8 mouse cellular contexts compared by ENCODE assay signal in genomic region chr2:145862206-145862817, GRCm38 (mm10). TPM values are rescaled to one million over a fixed set of nuclear protein-coding genes. Genes with fewer than 3 reads are reported as not detected.
A peak's percentile ranks its signal among the peaks of the same experiment; 100 is the strongest.
DNase-seq lines count a peak whose midpoint lies in the region; ATAC-seq lines count a peak whose summit lies in the region.

No protein-coding gene starts in this region.

- peak; percentile 57; the same call in 1 of the 2 replicates for ATAC-seq in forebrain, embryonic 11.5 days (replicated peaks; ENCODE audit: low FRiP score)
- peak; percentile 46 for ATAC-seq in intestine, embryonic 15.5 days
- ATAC-seq in lung, embryonic 16.5 days (ENCODE audit: low read depth) = peak; percentile 18; the same call in 1 of the 2 replicates
- no peak for ATAC-seq in granulocyte monocyte progenitor cell, adult 5-6 weeks (replicated peaks; ENCODE audit: poor library complexity, severe bottlenecking)

- H3K9me3 ChIP-seq in forebrain, embryonic 11.5 days (ENCODE audit: control insufficient read depth, low read length) = no peaks in the 10 kb centered on the region
- H3K9me3 ChIP-seq in intestine, embryonic 15.5 days = no peaks in the 10 kb centered on the region
- H3K9me3 ChIP-seq in lung, embryonic 16.5 days (ENCODE audit: control insufficient read depth, low read length) = peaks cover 4% of the 10 kb centered on the region; the same call in 1 of the 2 replicates

- H3K4me1 ChIP-seq in forebrain, embryonic 11.5 days (replicated peaks; ENCODE audit: control insufficient read depth, insufficient read depth, low read length) = peaks cover 9% of the 10 kb centered on the region; the same call in 1 of the 2 replicates
- H3K4me1 ChIP-seq in intestine, embryonic 15.5 days (replicated peaks) = peaks cover 32% of the 10 kb centered on the region
- peaks cover 38% of the 10 kb centered on the region for H3K4me1 ChIP-seq in lung, embryonic 16.5 days (replicated peaks; ENCODE audit: control insufficient read depth, insufficient read depth, low read length)

- peak overlapping the region; percentile 51; the same call in 1 of the 2 replicates for H3K27ac ChIP-seq in forebrain, embryonic 11.5 days (ENCODE audit: low read depth, low read length)
- H3K27ac ChIP-seq in intestine, embryonic 15.5 days = peak overlapping the region; percentile 79
- H3K27ac ChIP-seq in lung, embryonic 16.5 days (ENCODE audit: low read length) = peak overlapping the region; percentile 97

- peak; percentile 95 for DNase-seq in heart, adult 11 months
- DNase-seq in heart, adult 8-10 months (ENCODE audit: low spot score) = no peak
- no peak for DNase-seq in forebrain, embryonic 11.5 days (ENCODE audit: low spot score)
- no peak for DNase-seq in cerebellum, postnatal 14 days
- DNase-seq in cerebellum, adult 9-10 months = no peak

- H3K4me2 ChIP-seq in forebrain, embryonic 11.5 days (ENCODE audit: low read depth, low read length, severe bottlenecking) = peak overlapping the region; percentile 34
- peak overlapping the region; percentile 73 for H3K4me2 ChIP-seq in intestine, embryonic 15.5 days (replicated peaks)
- peak overlapping the region; percentile 73 for H3K4me2 ChIP-seq in lung, embryonic 16.5 days (ENCODE audit: low read depth, low read length)

- H3K27me3 ChIP-seq in forebrain, embryonic 11.5 days (ENCODE audit: control insufficient read depth, insufficient read depth, low read length) = no peaks in the 10 kb centered on the region
- H3K27me3 ChIP-seq in intestine, embryonic 15.5 days (replicated peaks) = no peaks in the 10 kb centered on the region
- no peaks in the 10 kb centered on the region for H3K27me3 ChIP-seq in lung, embryonic 16.5 days (ENCODE audit: control insufficient read depth, insufficient read depth, low read depth, low read length)

- WGBS in forebrain, embryonic 11.5 days = 34% methylated on average over 10 of the region's 10 CpGs
- WGBS in intestine, embryonic 15.5 days = 35% methylated on average over 10 of the region's 10 CpGs
- 27% methylated on average over 10 of the region's 10 CpGs for WGBS in lung, embryonic 16.5 days

- H3K36me3 ChIP-seq in forebrain, embryonic 11.5 days (ENCODE audit: control insufficient read depth, insufficient read depth, low read length) = no peaks in the 10 kb centered on the region
- 0 out of 2 replicates have a peak, but pooled peaks cover 5% of the 10 kb centered on the region for H3K36me3 ChIP-seq in intestine, embryonic 15.5 days
- peaks cover 9% of the 10 kb centered on the region for H3K36me3 ChIP-seq in lung, embryonic 16.5 days (ENCODE audit: control insufficient read depth, insufficient read depth, low read length)

- H3K4me3 ChIP-seq in forebrain, embryonic 11.5 days (ENCODE audit: low read depth, low read length) = peak overlapping the region; percentile 16
- peak overlapping the region; percentile 46 for H3K4me3 ChIP-seq in intestine, embryonic 15.5 days (replicated peaks)
- peak overlapping the region; percentile 63 for H3K4me3 ChIP-seq in lung, embryonic 16.5 days (ENCODE audit: low read length)

- H3K9ac ChIP-seq in forebrain, embryonic 11.5 days (ENCODE audit: low read length) = peak overlapping the region; percentile 33
- H3K9ac ChIP-seq in intestine, embryonic 15.5 days = peak overlapping the region; percentile 24; the same call in 1 of the 2 replicates
- peak overlapping the region; percentile 75 for H3K9ac ChIP-seq in lung, embryonic 16.5 days (ENCODE audit: low read length)

RNA-seq across cellular contexts. Expression of gene Naa20, which starts 39.6 kb away (rescaled TPM):
- total RNA-seq in heart, adult 8-10 months (2022) = 10 to 100 TPM; 73.0 to 85.8 (median 80.3) TPM
- 142 and 144 TPM in 2 replicates for polyA plus RNA-seq in forebrain, embryonic 11.5 days (2014; fragmentation: Nextera tagmentation; extraction: Ambion mirVana)
- polyA plus RNA-seq in intestine, embryonic 15.5 days (2015; fragmentation: Nextera tagmentation; extraction: Ambion mirVana) = 145 and 157 TPM in 2 replicates
- 151 and 152 TPM in 2 replicates for polyA plus RNA-seq in lung, embryonic 16.5 days (2015; fragmentation: Nextera tagmentation; extraction: Ambion mirVana)
- total RNA-seq in granulocyte monocyte progenitor cell, adult 5-6 weeks (2014; fragmentation: Nextera tagmentation) = 79.6 and 85.0 TPM in 2 replicates
- total RNA-seq in granulocyte monocyte progenitor cell, adult 5-6 weeks (2017) = 82.3 and 102 TPM in 2 replicates

Comparison
In these comparisons a context has a peak if more than half of its experiments do, and no peak if none do; other contexts are left out.
1. H3K9ac ChIP-seq: peak in every context shown above with its lines; median percentile 75 in lung, embryonic 16.5 days; 33 in forebrain, embryonic 11.5 days; 24 in intestine, embryonic 15.5 days.